Mouse (Mus musculus) midbrain, postnatal 0 days (tissue): Measurements from ENCODE around the gene Rab3c. TPM values are rescaled to one million over a fixed set of nuclear protein-coding genes. Genes with fewer than 3 reads are reported as not detected.

Experiments used
- ATAC-seq: fragments of 200-750 bp; cut with Nextera tagmentation; 2 replicates; pipeline ENCODE4 v1.8.0; 2017; ENCODE audit warnings: moderate number of reproducible peaks, mild to moderate bottlenecking, moderate TSS enrichment, moderate library complexity; ENCODE audit not compliant: low FRiP score
- DNase-seq: peaks from one replicate; pipeline ENCODE4 v3.0.0-alpha.2; 2015; ENCODE audit warnings: low spot score
- H3K27ac ChIP-seq: fragments of 300-500 bp; sonication (generic); 2 replicates; pipeline ENCODE4 v1.5.1; 2014; ENCODE audit warnings: low read depth, mild to moderate bottlenecking, low read length, mixed read lengths
- H3K27me3 ChIP-seq: fragments of 300-500 bp; sonication (generic); 2 replicates; pipeline ENCODE4 v1.6.1; 2014; ENCODE audit warnings: low read length, control low read depth, mixed read lengths; ENCODE audit not compliant: insufficient read depth
- H3K36me3 ChIP-seq: fragments of 300-500 bp; sonication (generic); 2 replicates; pipeline ENCODE4 v1.6.1; 2014; ENCODE audit warnings: low read length, control low read depth, mixed read lengths; ENCODE audit not compliant: insufficient read depth
- H3K4me1 ChIP-seq: fragments of 300-500 bp; sonication (generic); 2 replicates; pipeline ENCODE4 v1.6.1; 2014; ENCODE audit warnings: mild to moderate bottlenecking, control low read depth, antibody characterized with exemption, low read length, mixed read lengths; ENCODE audit not compliant: insufficient read depth
- H3K4me2 ChIP-seq: fragments of 300-500 bp; sonication (generic); 2 replicates; pipeline ENCODE4 v1.6.1; 2014; ENCODE audit warnings: low read depth, mild to moderate bottlenecking, low read length, mixed read lengths; ENCODE audit not compliant: poor library complexity, severe bottlenecking
- H3K4me3 ChIP-seq: fragments of 300-500 bp; sonication (generic); 2 replicates; pipeline ENCODE4 v1.5.1; 2014; ENCODE audit warnings: low read depth, mild to moderate bottlenecking, low read length, moderate library complexity
- H3K9ac ChIP-seq: fragments of 300-500 bp; sonication (generic); replicated peaks from 2 replicates; pipeline ENCODE4 v1.6.1; 2014; ENCODE audit warnings: mild to moderate bottlenecking, low read length, moderate library complexity, mixed read lengths; ENCODE audit not compliant: poor library complexity, severe bottlenecking
- H3K9me3 ChIP-seq: fragments of 300-500 bp; sonication (generic); 2 replicates; pipeline ENCODE4 v1.6.1; 2016; ENCODE audit warnings: low read length, control low read depth
- CTCF ChIP-seq: IDR thresholded peaks from 2 replicates; pipeline ENCODE4 v1.5.1; 2016; ENCODE audit warnings: antibody characterized with exemption, mild to moderate bottlenecking
- WGBS: fragments of 180-500 bp; shearing (Covaris S2); extraction: QIAGEN DNeasy Blood & Tissue Kit; methylation state at CpG from one replicate; pipeline ENCODE4 v1.1.7; 2014; 5-methylcytosine and 5-hydroxymethylcytosine counted together
- polyA plus RNA-seq: library from polyadenylated mRNA; unstranded; fragments of >200 nt; fragmentation: Nextera tagmentation; extraction: Ambion mirVana; gene quantifications from 2 replicates; pipeline ENCODE4 v1.2.1, GENCODE M21; 2015
- total RNA-seq: library from RNA; depleted of rRNA; stranded (reverse); fragments of >200 nt; gene quantifications from 2 replicates; pipeline ENCODE4 v1.2.3, GENCODE M21; 2014

The Rab3c gene
- total and polyA plus RNA-seq, 2 experiments from 2014 or later: 164 to 168 TPM

DNA sequence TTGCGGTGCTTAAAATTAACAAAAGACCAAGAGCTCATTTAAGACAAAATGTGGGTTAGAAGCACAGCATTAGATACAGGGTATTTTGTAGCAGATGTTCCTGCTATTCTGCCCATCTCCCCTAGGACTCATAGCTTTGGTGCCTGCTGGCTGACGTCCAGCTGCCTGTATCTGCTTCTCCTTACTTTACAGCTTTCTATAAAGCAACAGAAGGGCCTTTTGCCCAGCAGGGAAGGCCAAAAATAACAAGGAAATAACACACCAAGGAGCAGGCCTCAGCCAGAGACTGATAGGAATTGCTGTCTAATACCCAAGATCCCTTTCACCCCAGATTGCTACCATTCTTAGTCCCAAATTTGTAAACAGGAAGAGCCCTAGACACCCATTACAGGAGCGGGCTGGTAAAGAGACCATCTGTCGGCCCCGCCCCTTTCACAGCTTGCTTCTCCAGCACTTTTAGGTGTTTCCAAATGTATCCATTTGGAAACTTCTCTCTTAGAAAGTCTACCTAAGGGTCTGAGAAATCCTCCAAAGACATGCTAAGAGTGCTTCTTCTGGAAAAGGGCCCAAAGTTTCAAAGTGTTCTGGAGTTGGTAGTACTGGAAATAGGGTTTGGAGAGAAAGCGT lies 183.3 kb downstream of the Rab3c start:
- no peak overlapping the region for H3K9ac ChIP-seq
- no peaks in the 10 kb centered on the region for H3K9me3 ChIP-seq
- DNase-seq (peak; percentile 59), ATAC-seq (no peak)
- H3K4me1 ChIP-seq: no peaks in the 10 kb centered on the region
- no peak overlapping the region for H3K27ac ChIP-seq
- 78% methylated on average over 6 of the region's 6 CpGs for WGBS
- TF ChIP-seq CTCF: no peak
- H3K27me3 ChIP-seq: no peaks in the 10 kb centered on the region
- H3K4me2 ChIP-seq: no peak overlapping the region
- H3K4me3 ChIP-seq: no peak overlapping the region
- H3K36me3 ChIP-seq: no peaks in the 10 kb centered on the region

DNA sequence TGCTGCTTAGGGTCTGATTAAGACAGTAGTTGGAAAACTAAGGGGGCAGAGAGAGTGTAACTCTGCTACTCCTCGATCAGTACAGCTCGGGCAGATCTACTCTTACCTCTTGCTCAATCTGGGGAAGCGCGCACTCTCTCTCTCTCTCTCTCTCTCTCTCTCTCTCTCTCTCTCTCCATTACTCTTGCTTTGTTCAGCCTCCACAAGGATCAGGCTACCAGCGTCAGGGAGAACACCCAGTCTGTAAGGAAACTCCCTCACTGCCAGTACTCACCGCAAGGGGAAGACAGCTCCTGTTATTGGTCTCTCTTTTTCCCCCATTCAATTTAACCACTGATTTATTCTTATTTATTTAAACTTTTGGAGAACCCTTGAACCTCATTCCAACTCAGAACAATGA lies 185.8 kb downstream of the Rab3c start:
- WGBS: 34% methylated on average over 6 of the region's 6 CpGs
- H3K9me3 ChIP-seq: no peaks in the 10 kb centered on the region
- H3K4me3 ChIP-seq: no peak overlapping the region
- no peaks in the 10 kb centered on the region for H3K36me3 ChIP-seq
- peak overlapping the region; percentile 73 for H3K27ac ChIP-seq
- no peaks in the 10 kb centered on the region for H3K27me3 ChIP-seq
- H3K9ac ChIP-seq: no peak overlapping the region
- no peaks in the 10 kb centered on the region for H3K4me1 ChIP-seq
- H3K4me2 ChIP-seq: no peak overlapping the region
- DNase-seq (no peak), ATAC-seq (peak; percentile 73)
- peak; percentile 68 for TF ChIP-seq CTCF

DNA sequence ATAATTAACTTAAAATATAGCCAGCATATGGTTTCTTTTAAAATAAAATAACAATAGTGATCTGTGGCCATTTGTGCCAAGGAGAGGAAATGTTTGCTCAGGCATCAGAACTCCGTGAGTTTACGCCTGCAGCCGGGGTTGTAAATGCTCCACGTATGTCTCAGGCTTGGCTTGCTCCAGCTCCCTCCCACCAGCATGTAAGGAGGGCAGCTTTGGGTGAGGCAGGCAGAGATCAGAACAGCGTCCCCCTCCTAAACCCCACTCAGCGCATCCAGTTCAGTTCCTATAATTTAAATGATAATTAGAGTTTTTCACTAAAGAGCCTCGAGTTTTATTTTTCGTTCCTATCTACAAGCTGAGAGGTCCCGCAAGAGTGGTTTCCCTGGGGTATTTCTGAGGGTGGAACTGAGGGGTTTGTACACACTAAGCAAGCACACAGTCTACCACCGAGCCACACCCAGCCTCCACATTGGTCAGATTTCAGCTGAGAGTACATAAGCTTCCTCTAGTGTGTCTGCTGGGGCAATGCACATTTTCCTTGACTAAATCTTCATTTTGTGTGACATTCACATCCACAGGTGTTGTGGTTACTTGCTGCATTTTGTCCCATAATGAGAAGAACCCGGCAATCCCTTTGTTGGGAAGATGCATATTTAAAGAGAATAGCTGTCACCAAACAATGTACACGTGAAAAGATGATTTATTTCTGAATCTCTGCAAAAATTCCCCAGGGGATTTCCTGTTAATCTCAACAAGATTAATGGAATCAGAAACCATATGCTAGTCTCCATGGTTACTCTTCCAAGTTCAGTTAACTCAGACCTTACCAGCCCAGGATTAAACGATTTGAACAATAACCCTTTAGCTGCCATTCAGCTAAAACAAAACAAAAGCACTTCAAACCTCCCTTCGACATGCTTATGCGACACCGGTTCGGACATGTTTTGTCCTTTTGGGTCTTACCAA lies 186.8 kb downstream of the Rab3c start:
- Histone ChIP-seq H3K4me1 (no peaks in the 10 kb centered on the region), H3K9me3 (no peaks in the 10 kb centered on the region), H3K36me3 (no peaks in the 10 kb centered on the region), H3K27me3 (no peaks in the 10 kb centered on the region), H3K27ac (peak overlapping the region; percentile 73), H3K9ac (0 out of 2 replicates have a peak overlapping the region, but pooled peaks have one; percentile 13), H3K4me3 (no peak overlapping the region), H3K4me2 (peak overlapping the region; percentile 36)
- ATAC-seq (peak; percentile 73), DNase-seq (peak; percentile 57)
- 16% methylated on average over 17 of the region's 17 CpGs for WGBS
- TF ChIP-seq CTCF: no peak

DNA sequence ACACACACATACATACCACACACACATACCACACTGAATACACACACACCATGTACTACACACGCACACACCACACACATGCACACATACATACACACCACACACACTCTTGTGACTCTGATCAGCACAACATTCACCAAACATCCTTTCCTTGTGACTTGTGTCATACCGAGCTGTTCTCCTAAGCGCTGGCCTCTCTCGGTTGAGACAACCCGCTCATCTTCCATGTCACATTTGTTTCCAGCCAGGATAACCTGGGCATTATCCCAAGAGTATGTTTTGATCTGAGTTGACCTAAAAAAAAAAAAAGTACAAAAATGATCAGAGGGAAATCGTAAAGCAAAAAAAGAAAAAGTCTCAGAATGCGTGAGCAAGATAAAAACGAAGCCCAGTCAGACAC lies 196.8 kb downstream of the Rab3c start:
- WGBS: 80% methylated on average over 8 of the region's 8 CpGs
- H3K9ac ChIP-seq: no peak overlapping the region
- ATAC-seq (no peak), DNase-seq (no peak)
- no peaks in the 10 kb centered on the region for H3K27me3 ChIP-seq
- H3K36me3 ChIP-seq: no peaks in the 10 kb centered on the region
- TF ChIP-seq CTCF: no peak
- H3K9me3 ChIP-seq: no peaks in the 10 kb centered on the region
- no peak overlapping the region for H3K4me2 ChIP-seq
- no peak overlapping the region for H3K4me3 ChIP-seq
- H3K27ac ChIP-seq: no peak overlapping the region
- H3K4me1 ChIP-seq: no peaks in the 10 kb centered on the region

DNA sequence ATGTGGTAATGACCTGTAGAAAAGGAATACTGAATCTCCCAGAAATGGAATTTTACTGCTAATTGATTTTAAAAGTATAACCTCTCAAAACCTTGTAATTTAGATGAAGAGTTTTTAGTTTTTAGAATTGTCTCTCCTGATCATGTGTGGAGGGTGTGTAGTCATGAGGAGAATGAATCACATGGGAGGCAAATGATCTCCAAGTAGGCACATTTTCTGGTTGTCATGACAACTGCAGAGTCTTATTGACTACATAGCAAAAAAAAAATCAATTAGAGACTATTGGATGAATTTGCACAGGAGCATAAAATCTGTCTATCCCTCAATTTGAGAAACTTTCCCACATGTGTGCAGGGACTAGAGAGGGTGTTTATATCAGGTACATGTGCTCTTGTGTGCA lies 199.6 kb downstream of the Rab3c start:
- H3K9ac ChIP-seq: no peak overlapping the region
- no peak for TF ChIP-seq CTCF
- no peaks in the 10 kb centered on the region for H3K9me3 ChIP-seq
- no peaks in the 10 kb centered on the region for H3K4me1 ChIP-seq
- no peak overlapping the region for H3K4me2 ChIP-seq
- H3K27ac ChIP-seq: no peak overlapping the region
- H3K27me3 ChIP-seq: no peaks in the 10 kb centered on the region
- DNase-seq (no peak), ATAC-seq (no peak)
- no peaks in the 10 kb centered on the region for H3K36me3 ChIP-seq
- H3K4me3 ChIP-seq: no peak overlapping the region

DNA sequence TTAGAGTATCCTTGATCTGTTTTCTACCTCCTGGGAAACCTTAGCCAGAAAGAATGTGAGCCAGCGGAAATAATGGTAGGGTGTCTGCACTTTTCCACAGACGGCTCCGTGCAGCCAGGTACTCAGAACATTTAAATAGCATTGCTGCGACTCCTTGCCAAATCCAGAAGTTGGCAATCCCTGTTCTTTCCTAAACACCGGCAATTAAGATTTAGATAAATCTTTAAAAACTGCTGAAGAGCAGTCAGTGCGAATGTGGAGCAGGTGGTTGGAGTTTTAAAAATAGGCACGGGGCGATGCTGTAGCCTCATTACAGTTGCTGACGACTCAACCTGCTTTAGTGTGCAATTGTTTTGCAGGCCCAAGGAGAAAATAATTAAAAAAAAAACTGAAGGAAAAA lies 205.2 kb downstream of the Rab3c start:
- Histone ChIP-seq H3K9ac (no peak overlapping the region), H3K9me3 (no peaks in the 10 kb centered on the region), H3K27ac (no peak overlapping the region), H3K36me3 (no peaks in the 10 kb centered on the region), H3K4me3 (no peak overlapping the region), H3K4me1 (no peaks in the 10 kb centered on the region; the same call in 1 of the 2 replicates), H3K27me3 (no peaks in the 10 kb centered on the region), H3K4me2 (no peak overlapping the region)
- ATAC-seq (no peak), DNase-seq (no peak)
- WGBS: 81% methylated on average over 9 of the region's 9 CpGs
- no peak for TF ChIP-seq CTCF
